In genomic region chr17:72043001-72043666, GRCm38 (mm10) we compare ENCODE assay signal across 9 mouse cellular contexts.
DNase-seq lines count a peak whose midpoint lies in the region; ATAC-seq lines count a peak whose summit lies in the region.
"Had no signal": no experiment of that assay in that cellular context is flagged by ENCODE, and none has a peak within 500 bp of the region (broad histone marks: within the 10 kb centered on the region; RNA-seq: fewer than 3 reads in every experiment).

No protein-coding gene starts in this region.

- WGBS in hindbrain, embryonic 13.5 days = 55% methylated on average over 9 of the region's 9 CpGs
- WGBS in hindbrain, embryonic 10.5 days = 76% methylated on average over 9 of the region's 9 CpGs
- WGBS in forebrain, embryonic 13.5 days = 22% methylated on average over 9 of the region's 9 CpGs
- 50% methylated on average over 9 of the region's 9 CpGs for WGBS in midbrain, embryonic 13.5 days

- intact Hi-C loops in heart, postnatal 14 days (cut with DNase I) = no loop called here

- no peaks in the 10 kb centered on the region for H3K9me3 ChIP-seq in hindbrain, embryonic 13.5 days
- H3K9me3 ChIP-seq in hindbrain, embryonic 10.5 days = no peaks in the 10 kb centered on the region
- no peaks in the 10 kb centered on the region for H3K9me3 ChIP-seq in forebrain, embryonic 13.5 days (replicated peaks)
- no peaks in the 10 kb centered on the region for H3K9me3 ChIP-seq in midbrain, embryonic 13.5 days
- H3K9me3 ChIP-seq: embryonic facial prominence, embryonic 15.5 days had no signal

- no peak for DNase-seq in hindbrain, embryonic 10.5 days (ENCODE audit: low spot score)
- peak; percentile 55 to 72 for DNase-seq in heart, postnatal 14 days
- DNase-seq in layer of hippocampus, adult 9-11 months = peak; percentile 89
- no peak for DNase-seq in spleen, adult 12 weeks (ENCODE audit: low spot score)

- H3K27ac ChIP-seq in hindbrain, embryonic 13.5 days = peak overlapping the region; percentile 42
- H3K27ac ChIP-seq in hindbrain, embryonic 10.5 days = no peak overlapping the region
- H3K27ac ChIP-seq in forebrain, embryonic 13.5 days = peak overlapping the region; percentile 72
- H3K27ac ChIP-seq in midbrain, embryonic 13.5 days = 0 out of 2 replicates have a peak overlapping the region, but pooled peaks have one; percentile 25
- H3K27ac ChIP-seq: embryonic facial prominence, embryonic 15.5 days had no signal

- H3K4me1 ChIP-seq in hindbrain, embryonic 13.5 days (replicated peaks) = peaks cover 31% of the 10 kb centered on the region
- H3K4me1 ChIP-seq in hindbrain, embryonic 10.5 days (replicated peaks) = 0 out of 2 replicates have a peak, but pooled peaks cover 3% of the 10 kb centered on the region
- peaks cover 25% of the 10 kb centered on the region for H3K4me1 ChIP-seq in forebrain, embryonic 13.5 days
- H3K4me1 ChIP-seq in midbrain, embryonic 13.5 days (replicated peaks) = peaks cover 15% of the 10 kb centered on the region
- H3K4me1 ChIP-seq: embryonic facial prominence, embryonic 15.5 days had no signal

- no peak overlapping the region for H3K4me2 ChIP-seq in hindbrain, embryonic 13.5 days
- peak overlapping the region; percentile 37 for H3K4me2 ChIP-seq in forebrain, embryonic 13.5 days
- H3K4me2 ChIP-seq in midbrain, embryonic 13.5 days (replicated peaks) = no peak overlapping the region
- H3K4me2 ChIP-seq: embryonic facial prominence, embryonic 15.5 days had no signal

- no peaks in the 10 kb centered on the region for H3K27me3 ChIP-seq in hindbrain, embryonic 13.5 days
- H3K27me3 ChIP-seq in hindbrain, embryonic 10.5 days (ENCODE audit: insufficient read depth, poor library complexity, severe bottlenecking) = no peaks in the 10 kb centered on the region
- no peaks in the 10 kb centered on the region; the same call in 1 of the 2 replicates for H3K27me3 ChIP-seq in forebrain, embryonic 13.5 days
- H3K27me3 ChIP-seq in midbrain, embryonic 13.5 days = no peaks in the 10 kb centered on the region
- H3K27me3 ChIP-seq: embryonic facial prominence, embryonic 15.5 days had no signal

- no peaks in the 10 kb centered on the region for H3K36me3 ChIP-seq in hindbrain, embryonic 13.5 days
- H3K36me3 ChIP-seq in hindbrain, embryonic 10.5 days = no peaks in the 10 kb centered on the region
- no peaks in the 10 kb centered on the region for H3K36me3 ChIP-seq in forebrain, embryonic 13.5 days (ENCODE audit: poor library complexity, severe bottlenecking)
- H3K36me3 ChIP-seq in midbrain, embryonic 13.5 days = no peaks in the 10 kb centered on the region
- H3K36me3 ChIP-seq: embryonic facial prominence, embryonic 15.5 days had no signal

- H3K4me3 ChIP-seq in hindbrain, embryonic 13.5 days = no peak overlapping the region
- H3K4me3 ChIP-seq in hindbrain, embryonic 10.5 days = no peak overlapping the region
- H3K4me3 ChIP-seq in forebrain, embryonic 13.5 days = no peak overlapping the region
- H3K4me3 ChIP-seq in midbrain, embryonic 13.5 days (replicated peaks) = no peak overlapping the region
- H3K4me3 ChIP-seq: embryonic facial prominence, embryonic 15.5 days had no signal

- ATAC-seq in hindbrain, embryonic 13.5 days (ENCODE audit: low FRiP score) = peak; percentile 43; the same call in 1 of the 2 replicates
- ATAC-seq in forebrain, embryonic 13.5 days = peak; percentile 81
- 0 out of 2 replicates have a peak, but pooled peaks have one; percentile 48 for ATAC-seq in midbrain, embryonic 13.5 days
- no peak for ATAC-seq in activated CD4-positive, CD25-positive, alpha-beta regulatory T cell, adult 4 months

- no peak overlapping the region for H3K9ac ChIP-seq in hindbrain, embryonic 13.5 days
- no peak overlapping the region for H3K9ac ChIP-seq in forebrain, embryonic 13.5 days
- no peak overlapping the region for H3K9ac ChIP-seq in midbrain, embryonic 13.5 days (replicated peaks)
- H3K9ac ChIP-seq: embryonic facial prominence, embryonic 15.5 days had no signal

Comparison
In these comparisons a context has a peak if more than half of its experiments do, and no peak if none do; other contexts are left out.
1. DNase-seq: peak in heart, postnatal 14 days (2 of 2) and layer of hippocampus, adult 9-11 months (single experiment); none in hindbrain, embryonic 10.5 days (single experiment) and spleen, adult 12 weeks (single experiment).